Mouse (Mus musculus) MEL (cell line): ENCODE data around the gene Bora. TPM values are rescaled to one million over a fixed set of nuclear protein-coding genes. Genes with fewer than 3 reads are reported as not detected.

ENCODE experiments used
- DNase-seq: peaks from one replicate; pipeline ENCODE4 v3.0.0; 2011; ENCODE audit warnings: low read depth, low spot score
- H3K27ac ChIP-seq: 2 replicates; pipeline ENCODE4 v1.5.1; 2012; ENCODE audit warnings: low read depth, mild to moderate bottlenecking, control low read depth, low read length, moderate library complexity; ENCODE audit not compliant: control insufficient read depth
- H3K27me3 ChIP-seq, 2 experiments: fragments of 150-350 bp in 1 of 2; sonication (generic) in 1 of 2; 2 replicates each; pipeline ENCODE4 v1.6.1; 2012; ENCODE audit warnings: low read length in 2 of 2, mild to moderate bottlenecking in 2 of 2, improper control_type of control experiment in 1 of 2, moderate library complexity in 1 of 2; ENCODE audit not compliant: insufficient read depth in 2 of 2, control insufficient read depth in 1 of 2
- H3K36me3 ChIP-seq, 2 experiments: 2 replicates each; pipeline ENCODE4 v1.6.1; 2012 to 2014; ENCODE audit warnings: low read length in 2 of 2, improper control_type of control experiment in 1 of 2, inconsistent platforms in 1 of 2, mild to moderate bottlenecking in 1 of 2; ENCODE audit not compliant: insufficient read depth in 2 of 2, control insufficient read depth in 1 of 2
- H3K4me1 ChIP-seq, 2 experiments: fragments of 150-350 bp in 1 of 2; sonication (generic) in 1 of 2; 2 replicates each; pipeline ENCODE4 v1.6.1; 2012; ENCODE audit warnings: low read length in 2 of 2, improper control_type of control experiment in 1 of 2, mild to moderate bottlenecking in 1 of 2; ENCODE audit not compliant: insufficient read depth in 2 of 2, control insufficient read depth in 1 of 2
- H3K4me3 ChIP-seq, 2 experiments: fragments of 150-350 bp in 1 of 2; sonication (generic) in 1 of 2; 2 replicates each; pipeline ENCODE4 v1.5.1; 2012; ENCODE audit warnings: low read depth in 2 of 2, low read length in 2 of 2, mild to moderate bottlenecking in 2 of 2, moderate library complexity in 2 of 2, control low read depth in 1 of 2, improper control_type of control experiment in 1 of 2; ENCODE audit not compliant: control insufficient read depth in 1 of 2, insufficient read depth in 1 of 2
- H3K79me2 ChIP-seq: 2 replicates; pipeline ENCODE4 v1.6.1; 2012; ENCODE audit warnings: mild to moderate bottlenecking, low read length, moderate library complexity; ENCODE audit not compliant: control insufficient read depth, poor library complexity, insufficient read depth
- H3K9ac ChIP-seq: 2 replicates; pipeline ENCODE4 v1.6.1; 2012; ENCODE audit warnings: low read depth, mild to moderate bottlenecking, control low read depth, low read length, moderate library complexity; ENCODE audit not compliant: control insufficient read depth, poor library complexity, severe bottlenecking
- H3K9me3 ChIP-seq: fragments of 150-350 bp; sonication (generic); replicated peaks from 2 replicates; pipeline ENCODE4 v1.6.1; 2012; ENCODE audit warnings: mild to moderate bottlenecking, low read length, improper control_type of control experiment, moderate library complexity; ENCODE audit not compliant: insufficient read depth
- CTCF ChIP-seq, 3 experiments: IDR thresholded peaks in 2 of 3; conservative IDR thresholded peaks in 1 of 3; 2 replicates each; pipeline ENCODE4 v1.5.1; 2011 to 2012; ENCODE audit warnings: low read length in 3 of 3, low read depth in 2 of 3, mild to moderate bottlenecking in 2 of 3, improper control_type of control experiment in 1 of 3, inconsistent platforms in 1 of 3, mixed read lengths in 1 of 3, moderate library complexity in 1 of 3; ENCODE audit not compliant: control insufficient read depth in 1 of 3, insufficient read depth in 1 of 3, poor library complexity in 1 of 3, severe bottlenecking in 1 of 3
- EP300 ChIP-seq, 2 experiments: IDR thresholded peaks; 2 replicates each; pipeline ENCODE4 v1.6.1; 2011; ENCODE audit warnings: improper control_type of control experiment in 2 of 2, low read length in 2 of 2, low read depth in 1 of 2, mild to moderate bottlenecking in 1 of 2
- ETS1 ChIP-seq: IDR thresholded peaks from 2 replicates; pipeline ENCODE4 v1.6.1; 2012; ENCODE audit warnings: low read depth, mild to moderate bottlenecking, inconsistent platforms, low read length, improper control_type of control experiment, moderate library complexity
- GATA1 ChIP-seq: IDR thresholded peaks from 2 replicates; pipeline ENCODE4 v1.6.1; 2011; ENCODE audit warnings: low read depth, low read length, improper control_type of control experiment
- HCFC1 ChIP-seq: IDR thresholded peaks from 2 replicates; pipeline ENCODE4 v1.6.1; 2012; ENCODE audit warnings: low read depth, mild to moderate bottlenecking, inconsistent platforms, low read length, improper control_type of control experiment, moderate library complexity
- JUND ChIP-seq: IDR thresholded peaks from 2 replicates; pipeline ENCODE4 v1.6.1; 2011; ENCODE audit warnings: low read depth, mild to moderate bottlenecking, improper control_type of control experiment, low read length
- MAZ ChIP-seq: IDR thresholded peaks from 2 replicates; pipeline ENCODE4 v1.6.1; 2012; ENCODE audit warnings: low read depth, mild to moderate bottlenecking, inconsistent platforms, low read length, improper control_type of control experiment
- MXI1 ChIP-seq: IDR thresholded peaks from 2 replicates; pipeline ENCODE4 v1.6.1; 2011; ENCODE audit warnings: mild to moderate bottlenecking, low read depth, low read length, improper control_type of control experiment
- MYB ChIP-seq: IDR thresholded peaks from 2 replicates; pipeline ENCODE4 v1.6.1; 2011; ENCODE audit warnings: mild to moderate bottlenecking, low read depth, low read length, improper control_type of control experiment
- MYC ChIP-seq: IDR thresholded peaks from 2 replicates; pipeline ENCODE4 v1.6.1; 2011; ENCODE audit warnings: low read depth, mild to moderate bottlenecking, low read length, improper control_type of control experiment, moderate library complexity
- POLR2AphosphoS2 ChIP-seq: IDR thresholded peaks from 2 replicates; pipeline ENCODE4 v1.6.1; 2011; ENCODE audit warnings: low read length, improper control_type of control experiment
- RAD21 ChIP-seq: IDR thresholded peaks from 2 replicates; pipeline ENCODE4 v1.6.1; 2011; ENCODE audit warnings: mild to moderate bottlenecking, low read depth, low read length, improper control_type of control experiment
- RCOR1 ChIP-seq: IDR thresholded peaks from 2 replicates; pipeline ENCODE4 v1.6.1; 2012; ENCODE audit warnings: low read depth, mild to moderate bottlenecking, inconsistent platforms, low read length, improper control_type of control experiment
- SMC3 ChIP-seq: IDR thresholded peaks from 2 replicates; pipeline ENCODE4 v1.6.1; 2011; ENCODE audit warnings: low read depth, low read length, improper control_type of control experiment
- USF1 ChIP-seq: IDR thresholded peaks from 2 replicates; pipeline ENCODE4 v1.6.1; 2014; ENCODE audit warnings: low read depth, mild to moderate bottlenecking, inconsistent platforms, low read length, improper control_type of control experiment, moderate library complexity
- USF2 ChIP-seq, 2 experiments: IDR thresholded peaks; 2 replicates each; pipeline ENCODE4 v1.6.1; 2011 to 2012; ENCODE audit warnings: improper control_type of control experiment in 2 of 2, low read length in 2 of 2, borderline replicate concordance in 1 of 2, inconsistent platforms in 1 of 2, low read depth in 1 of 2, mild to moderate bottlenecking in 1 of 2; ENCODE audit not compliant: insufficient read depth in 1 of 2
- ZC3H11A ChIP-seq: IDR thresholded peaks from 2 replicates; pipeline ENCODE4 v1.6.1; 2012; ENCODE audit warnings: low read depth, mild to moderate bottlenecking, inconsistent platforms, low read length, improper control_type of control experiment
- ZMIZ1 ChIP-seq: IDR thresholded peaks from 2 replicates; pipeline ENCODE4 v1.6.1; 2012; ENCODE audit warnings: low read depth, mild to moderate bottlenecking, inconsistent platforms, low read length, improper control_type of control experiment, moderate library complexity
- ZNF384 ChIP-seq: IDR thresholded peaks from 2 replicates; pipeline ENCODE4 v1.6.1; 2012; ENCODE audit warnings: low read depth, mild to moderate bottlenecking, inconsistent platforms, low read length, improper control_type of control experiment
- polyA plus RNA-seq, 2 experiments: library from polyadenylated mRNA; stranded (reverse) in 1 of 2; unstranded in 1 of 2; fragments of >175 nt in 1 of 2; fragments of >200 nt in 1 of 2; gene quantifications; 2 replicates each; pipeline versions ENCODE4 v1.2.1 to v1.2.4; 2012; ENCODE audit warnings: low replicate concordance in 2 of 2, low read depth in 1 of 2; ENCODE audit not compliant: insufficient read length in 2 of 2, insufficient read depth in 1 of 2, missing spikeins in 1 of 2
- total RNA-seq: library from RNA; depleted of rRNA; stranded (reverse); fragments of 300-350 nt; gene quantifications from 2 replicates; pipeline ENCODE4 v1.2.3, GENCODE M21; 2012

The Bora gene
- total and polyA plus RNA-seq, 3 experiments: 32.6 to 71.2 (median 44.9) TPM

GRCm38 (mm10) chr14:99010224-99010919 is 35.6 kb upstream of the Bora start:
- no peaks in the 10 kb centered on the region for H3K36me3 ChIP-seq
- no peak for TF ChIP-seq POLR2AphosphoS2
- no peak for TF ChIP-seq EP300 (IDR thresholded peaks at IDR 0.05; ENCODE audit: low read depth in 1 of 2, low read length in 2 of 2)
- TF ChIP-seq, all 39 proteins: peak for 0
- DNase-seq: no peak
- Histone ChIP-seq H3K4me1 (no peaks in the 10 kb centered on the region), H3K9ac (no peak overlapping the region), H3K4me3 (no peak overlapping the region), H3K27ac (no peak overlapping the region), H3K9me3 (no peaks in the 10 kb centered on the region), H3K79me2 (no peaks in the 10 kb centered on the region), H3K27me3 (no peaks in the 10 kb centered on the region)

GRCm38 (mm10) chr14:99010920-99011313 is 35.1 kb upstream of the Bora start:
- Histone ChIP-seq H3K9me3 (no peaks in the 10 kb centered on the region), H3K4me3 (no peak overlapping the region), H3K9ac (no peak overlapping the region), H3K79me2 (no peaks in the 10 kb centered on the region), H3K4me1 (no peaks in the 10 kb centered on the region), H3K27me3 (no peaks in the 10 kb centered on the region), H3K27ac (no peak overlapping the region), H3K36me3 (no peaks in the 10 kb centered on the region)
- DNase-seq: no peak
- TF ChIP-seq ZC3H11A: no peak

- Histone ChIP-seq H3K27ac (no peak overlapping the region), H3K4me3 (no peak overlapping the region), H3K4me1 (no peaks in the 10 kb centered on the region), H3K9ac (no peak overlapping the region), H3K9me3 (no peaks in the 10 kb centered on the region), H3K27me3 (no peaks in the 10 kb centered on the region), H3K36me3 (no peaks in the 10 kb centered on the region), H3K79me2 (no peaks in the 10 kb centered on the region)
- no peak for TF ChIP-seq ZMIZ1
- no peak for DNase-seq
Observed at GRCm38 (mm10) chr14:99018691-99019090, 27.3 kb upstream of the Bora start.

- Histone ChIP-seq H3K4me1 (no peaks in the 10 kb centered on the region), H3K9ac (no peak overlapping the region), H3K9me3 (no peaks in the 10 kb centered on the region), H3K36me3 (no peaks in the 10 kb centered on the region), H3K4me3 (no peak overlapping the region), H3K79me2 (no peaks in the 10 kb centered on the region), H3K27me3 (no peaks in the 10 kb centered on the region), H3K27ac (no peak overlapping the region)
- no peak for DNase-seq
- no peak for TF ChIP-seq ZMIZ1
- TF ChIP-seq CTCF (IDR thresholded peaks at IDR 0.05 in 2 of 3, conservative IDR thresholded peaks at IDR 0.05 in 1 of 3; ENCODE audit: control insufficient read depth in 1 of 3, insufficient read depth in 1 of 3, low read depth in 2 of 3, low read length in 3 of 3, poor library complexity in 1 of 3, severe bottlenecking in 1 of 3): no peak
- TF ChIP-seq USF2 (IDR thresholded peaks at IDR 0.05; ENCODE audit: borderline replicate concordance in 1 of 2, insufficient read depth in 1 of 2, low read depth in 1 of 2, low read length in 2 of 2): no peak
- no peak for TF ChIP-seq MXI1
- TF ChIP-seq ZNF384: no peak
- no peak for TF ChIP-seq MAZ
- no peak for TF ChIP-seq RCOR1
- TF ChIP-seq MYB: no peak
- TF ChIP-seq HCFC1: no peak
- no peak for TF ChIP-seq USF1
- TF ChIP-seq MYC: no peak
- no peak for TF ChIP-seq RAD21
- no peak for TF ChIP-seq JUND
- TF ChIP-seq SMC3: no peak
- no peak for TF ChIP-seq ZC3H11A
- TF ChIP-seq ETS1: no peak
- TF ChIP-seq GATA1: no peak
Observed at GRCm38 (mm10) chr14:99019136-99019808, 26.8 kb upstream of the Bora start.
